9 mouse cellular contexts compared by ENCODE assay signal in the genomic region with DNA sequence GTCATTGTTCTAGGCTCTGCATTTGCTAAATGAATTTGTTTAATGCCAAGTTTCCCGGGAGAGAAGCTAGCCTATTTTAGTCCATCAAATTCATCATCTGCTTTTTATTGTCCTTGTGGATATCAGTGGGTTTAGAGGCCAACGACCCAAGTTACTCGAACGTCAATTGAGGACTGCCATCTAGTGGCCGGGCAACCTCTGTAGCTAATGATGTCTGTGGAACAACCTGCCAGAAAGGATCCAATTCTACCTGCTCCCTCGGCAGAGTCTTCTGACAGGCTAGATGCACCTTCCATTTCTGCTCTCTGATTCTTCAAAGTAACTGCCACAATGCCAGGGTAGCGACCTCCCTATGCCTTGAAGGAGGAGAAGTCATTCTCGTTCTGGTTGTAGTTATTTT.
A peak's percentile ranks its signal among the peaks of the same experiment; 100 is the strongest.
DNase-seq lines count a peak whose midpoint lies in the region; ATAC-seq and TF ChIP-seq lines count a peak whose summit lies in the region.
"Had no signal": no experiment of that assay in that cellular context is flagged by ENCODE, and none has a peak within 500 bp of the region (broad histone marks: within the 10 kb centered on the region; RNA-seq: fewer than 3 reads in every experiment).

No protein-coding gene starts in this region.

- H3K9me3 ChIP-seq in ES-E14 (ENCODE audit: control insufficient read depth, insufficient read depth, low read depth, low read length): no peaks in the 10 kb centered on the region
- H3K9me3 ChIP-seq in forebrain, embryonic 13.5 days (replicated peaks): no peaks in the 10 kb centered on the region; the same call in 1 of the 2 replicates
- no peaks in the 10 kb centered on the region for H3K9me3 ChIP-seq in hindbrain, embryonic 14.5 days (ENCODE audit: control insufficient read depth, low read length)

- no peak overlapping the region for H3K9ac ChIP-seq in ES-E14 (ENCODE audit: insufficient read depth, low read depth, low read length, poor library complexity, severe bottlenecking)
- H3K9ac ChIP-seq in forebrain, embryonic 13.5 days: no peak overlapping the region
- no peak overlapping the region for H3K9ac ChIP-seq in hindbrain, embryonic 14.5 days
- H3K9ac ChIP-seq: limb, embryonic 12.5 days had no signal

- H3K4me3 ChIP-seq in ES-E14 (ENCODE audit: insufficient read depth in 1 of 2, low read depth in 1 of 2, low read length in 2 of 2, poor library complexity in 1 of 2, severe bottlenecking in 1 of 2): no peak overlapping the region
- H3K4me3 ChIP-seq in bone marrow, adult 2 months (replicated peaks; ENCODE audit: control insufficient read depth, low read depth, low read length): no peak overlapping the region
- no peak overlapping the region for H3K4me3 ChIP-seq in forebrain, embryonic 13.5 days
- no peak overlapping the region for H3K4me3 ChIP-seq in hindbrain, embryonic 14.5 days (replicated peaks; ENCODE audit: low read length)
- H3K4me3 ChIP-seq: limb, embryonic 12.5 days had no signal

- H3K27ac ChIP-seq in ES-E14 (ENCODE audit: insufficient read depth, low read depth, low read length, poor library complexity, severe bottlenecking): no peak overlapping the region
- no peak overlapping the region for H3K27ac ChIP-seq in bone marrow, adult 2 months (ENCODE audit: control insufficient read depth, insufficient read depth, low read depth, low read length, poor library complexity)
- H3K27ac ChIP-seq in forebrain, embryonic 13.5 days: no peak overlapping the region
- H3K27ac ChIP-seq in hindbrain, embryonic 14.5 days: no peak overlapping the region
- H3K27ac ChIP-seq: limb, embryonic 12.5 days had no signal

- H3K36me3 ChIP-seq in ES-E14 (ENCODE audit: control insufficient read depth, insufficient read depth, low read length, poor library complexity, severe bottlenecking): no peaks in the 10 kb centered on the region
- H3K36me3 ChIP-seq in forebrain, embryonic 13.5 days (ENCODE audit: poor library complexity, severe bottlenecking): no peaks in the 10 kb centered on the region
- H3K36me3 ChIP-seq in hindbrain, embryonic 14.5 days (replicated peaks; ENCODE audit: control insufficient read depth, insufficient read depth): no peaks in the 10 kb centered on the region
- H3K36me3 ChIP-seq: limb, embryonic 12.5 days had no signal

- under 1% methylated on average over 8 of the region's 8 CpGs for whole genome bisulfite sequencing in bone marrow, adult 2 months
- WGBS in forebrain, embryonic 13.5 days: 6% methylated on average over 8 of the region's 8 CpGs
- WGBS in hindbrain, embryonic 14.5 days: 10% methylated on average over 8 of the region's 8 CpGs

- in situ Hi-C loops in ES-E14 (cut with MboI; ENCODE audit: low sequenced_read_pairs in 2 of 2, unreplicated experiment in 2 of 2): loop anchor here in 1 of 2 experiments (10.0 kb wide), 1 partner anchor 539 kb away; no protein-coding TSS in a partner anchor

- peak; percentile 48 for DNase-seq in ES-E14 (ENCODE audit: low read depth, low spot score)
- DNase-seq in hindbrain, embryonic 14.5 days (ENCODE audit: low spot score): peak; percentile 80
- peak; percentile 48 for DNase-seq in left cerebral cortex, adult 11 months (ENCODE audit: low spot score)
- peak; percentile 65 for DNase-seq in right cerebral cortex, postnatal 14 days
- DNase-seq in yolk sac, embryonic 10.5 days (ENCODE audit: low spot score): peak; percentile 50

- no peak overlapping the region for H3K4me2 ChIP-seq in forebrain, embryonic 13.5 days
- H3K4me2 ChIP-seq in hindbrain, embryonic 14.5 days (replicated peaks): no peak overlapping the region
- H3K4me2 ChIP-seq: limb, embryonic 12.5 days had no signal

- 0 out of 2 replicates have a peak, but pooled peaks cover 3% of the 10 kb centered on the region for H3K27me3 ChIP-seq in forebrain, embryonic 13.5 days
- no peaks in the 10 kb centered on the region for H3K27me3 ChIP-seq in hindbrain, embryonic 14.5 days (ENCODE audit: control insufficient read depth, insufficient read depth, low read length)
- H3K27me3 ChIP-seq: limb, embryonic 12.5 days had no signal

- peak; percentile 61 for ATAC-seq in forebrain, embryonic 13.5 days
- ATAC-seq in hindbrain, embryonic 14.5 days (ENCODE audit: low FRiP score): peak; percentile 41; the same call in 1 of the 2 replicates
- ATAC-seq in megakaryocyte-erythroid progenitor cell, adult 5-6 weeks (replicated peaks; ENCODE audit: low FRiP score, low TSS enrichment, poor library complexity, severe bottlenecking): peak; percentile 80

- TF ChIP-seq CTCF in bone marrow, adult 2 months (IDR thresholded peaks at IDR 0.05; ENCODE audit: control insufficient read depth, insufficient read depth, low read length): peak; percentile 80

- H3K4me1 ChIP-seq in ES-E14 (ENCODE audit: control insufficient read depth in 2 of 2, insufficient read depth in 2 of 2, low read length in 2 of 2, poor library complexity in 1 of 2): no peaks in the 10 kb centered on the region
- H3K4me1 ChIP-seq in bone marrow, adult 2 months (ENCODE audit: control insufficient read depth, insufficient read depth, low read length): peaks cover 8% of the 10 kb centered on the region
- H3K4me1 ChIP-seq in forebrain, embryonic 13.5 days: 0 out of 2 replicates have a peak, but pooled peaks cover 4% of the 10 kb centered on the region
- H3K4me1 ChIP-seq in hindbrain, embryonic 14.5 days (replicated peaks; ENCODE audit: control insufficient read depth, insufficient read depth, low read length): no peaks in the 10 kb centered on the region

- TF ChIP-seq POLR2A in bone marrow, adult 2 months (IDR thresholded peaks at IDR 0.05; ENCODE audit: borderline replicate concordance, control insufficient read depth, low read depth, low read length): no peak

TF ChIP-seq in ES-E14, 5 proteins besides CTCF, POLR2A, EP300 and RAD21:
- TF ChIP-seq ZC3H11A (IDR thresholded peaks at IDR 0.05; ENCODE audit: borderline replicate concordance, low read depth, low read length): peak; percentile 73
- no peak for TF ChIP-seq ZNF384 (IDR thresholded peaks at IDR 0.05; ENCODE audit: low read depth, low read length)
